Mouse (Mus musculus): Measurements from ENCODE around the gene Bhlhe40.

DNA sequence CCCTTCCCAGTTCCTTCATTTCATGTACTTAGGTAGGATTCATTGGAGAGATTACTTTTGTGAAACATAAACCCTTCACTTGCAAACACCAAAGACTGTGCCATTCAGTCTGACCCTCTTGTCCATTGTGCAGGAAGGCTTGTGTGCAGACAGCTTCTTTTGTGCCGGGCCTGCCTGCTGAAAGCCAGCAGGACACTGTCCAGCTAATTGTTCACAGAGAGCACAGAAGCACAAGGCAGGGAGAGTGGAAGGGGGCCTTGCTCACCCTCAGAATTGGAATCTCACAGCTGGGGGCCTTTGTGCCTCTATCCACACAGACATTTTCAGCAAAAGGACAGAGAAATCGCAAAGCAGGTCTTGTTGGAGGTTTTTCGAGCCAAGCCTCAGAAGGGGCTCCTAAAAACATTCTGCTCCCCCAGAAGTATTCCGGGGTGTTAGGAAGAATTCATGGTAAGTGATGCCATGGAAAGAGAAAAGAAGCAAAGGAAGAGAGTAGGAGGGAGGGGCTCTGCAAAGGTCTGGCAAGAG, 38.0 kb downstream of the Bhlhe40 start:
- TF ChIP-seq CTCF (IDR thresholded peaks at IDR 0.05; ENCODE audit: low read depth, low read length) = no peak
- TF ChIP-seq GATA2 (IDR thresholded peaks at IDR 0.05; ENCODE audit: borderline replicate concordance, low read depth, low read length) = no peak
- TF ChIP-seq GATA1 (IDR thresholded peaks at IDR 0.05; ENCODE audit: borderline replicate concordance, low read length) = no peak
- TF ChIP-seq TAL1 (conservative IDR thresholded peaks at IDR 0.05; ENCODE audit: low read depth, low read length) = no peak

Data from G1E (cell line).